Mouse (Mus musculus): ENCODE measurements around the gene Tkt.

GRCm38 (mm10) chr14:30504990-30505389 is 43.2 kb upstream of the Tkt start:
- TF ChIP-seq CTCF (IDR thresholded peaks at IDR 0.05) (no peak), EP300 (IDR thresholded peaks at IDR 0.05) (no peak)

Data from lung, postnatal 0 days (tissue).